Mouse (Mus musculus) midbrain, embryonic 16.5 days (tissue): ENCODE results near the gene Mapk8. TPM values are rescaled to one million over a fixed set of nuclear protein-coding genes. Genes with fewer than 3 reads are reported as not detected.

Experiments used
- ATAC-seq: fragments of 200-750 bp; cut with Nextera tagmentation; 2 replicates; pipeline ENCODE4 v1.8.0; 2017; ENCODE audit warnings: moderate TSS enrichment
- H3K27ac ChIP-seq: fragments of 300-500 bp; sonication (generic); 2 replicates; pipeline ENCODE4 v1.5.1; 2014; ENCODE audit warnings: mild to moderate bottlenecking, low read length, mixed read lengths
- H3K27me3 ChIP-seq: fragments of 300-500 bp; sonication (generic); 2 replicates; pipeline ENCODE4 v1.6.1; 2014; ENCODE audit warnings: low read depth, low read length, mixed read lengths; ENCODE audit not compliant: control insufficient read depth, insufficient read depth
- H3K36me3 ChIP-seq: fragments of 300-500 bp; sonication (generic); 2 replicates; pipeline ENCODE4 v1.6.1; 2014; ENCODE audit warnings: mild to moderate bottlenecking, low read length, moderate library complexity, mixed read lengths; ENCODE audit not compliant: control insufficient read depth, insufficient read depth
- H3K4me1 ChIP-seq: fragments of 300-500 bp; sonication (generic); 2 replicates; pipeline ENCODE4 v1.6.1; 2014; ENCODE audit warnings: mild to moderate bottlenecking, low read length, mixed read lengths; ENCODE audit not compliant: control insufficient read depth, insufficient read depth
- H3K4me2 ChIP-seq: fragments of 300-500 bp; sonication (generic); 2 replicates; pipeline ENCODE4 v1.6.1; 2014; ENCODE audit warnings: mild to moderate bottlenecking, low read length, mixed read lengths
- H3K4me3 ChIP-seq: fragments of 300-500 bp; sonication (generic); 2 replicates; pipeline ENCODE4 v1.5.1; 2014; ENCODE audit warnings: low read depth, mild to moderate bottlenecking, low read length, moderate library complexity, mixed read lengths
- H3K9ac ChIP-seq: fragments of 300-500 bp; sonication (generic); 2 replicates; pipeline ENCODE4 v1.6.1; 2014; ENCODE audit warnings: low read depth, low read length, mixed read lengths
- H3K9me3 ChIP-seq: fragments of 300-500 bp; sonication (generic); replicated peaks from 2 replicates; pipeline ENCODE4 v1.6.1; 2014; ENCODE audit warnings: mild to moderate bottlenecking, low read length, mixed read lengths; ENCODE audit not compliant: control insufficient read depth, poor library complexity, severe bottlenecking
- WGBS: fragments of 180-500 bp; shearing (Covaris S2); extraction: QIAGEN DNeasy Blood & Tissue Kit; methylation state at CpG from one replicate; pipeline ENCODE4 v1.1.7; 2014; 5-methylcytosine and 5-hydroxymethylcytosine counted together
- polyA plus RNA-seq: library from polyadenylated mRNA; unstranded; fragments of >200 nt; fragmentation: Nextera tagmentation; extraction: Ambion mirVana; gene quantifications from 2 replicates; pipeline ENCODE4 v1.2.1, GENCODE M21; 2015

Gene Mapk8
- polyA plus RNA-seq, 1 experiment from 2014 or later: 31.2 TPM

DNA sequence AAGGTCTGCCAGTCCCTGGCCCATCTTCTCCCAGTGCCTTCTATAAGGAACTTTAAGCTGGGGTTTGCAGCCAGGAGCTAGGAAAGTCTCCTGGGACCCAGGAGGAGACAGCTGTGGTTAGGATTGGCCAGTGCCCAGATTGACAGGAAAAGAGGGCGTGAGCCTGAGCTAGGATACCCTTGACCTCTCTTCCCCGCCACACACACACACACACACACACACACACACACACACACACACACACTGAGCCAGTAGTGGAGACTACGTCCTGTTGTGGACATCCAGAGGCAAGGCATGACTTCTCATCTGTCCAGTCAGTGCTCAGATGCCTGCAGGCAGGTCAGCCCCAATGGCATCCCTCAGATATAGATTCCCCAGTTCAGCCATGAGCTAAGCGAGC is 85.4 kb downstream of the Mapk8 start:
- no peak for ATAC-seq
- no peaks in the 10 kb centered on the region for H3K9me3 ChIP-seq
- H3K27ac ChIP-seq: no peak overlapping the region
- H3K27me3 ChIP-seq: no peaks in the 10 kb centered on the region
- H3K36me3 ChIP-seq: no peaks in the 10 kb centered on the region
- 62% methylated on average over 4 of the region's 4 CpGs for WGBS
- no peak overlapping the region for H3K4me3 ChIP-seq
- H3K4me1 ChIP-seq: peaks cover 2% of the 10 kb centered on the region; the same call in 1 of the 2 replicates
- no peak overlapping the region for H3K9ac ChIP-seq
- no peak overlapping the region for H3K4me2 ChIP-seq

DNA sequence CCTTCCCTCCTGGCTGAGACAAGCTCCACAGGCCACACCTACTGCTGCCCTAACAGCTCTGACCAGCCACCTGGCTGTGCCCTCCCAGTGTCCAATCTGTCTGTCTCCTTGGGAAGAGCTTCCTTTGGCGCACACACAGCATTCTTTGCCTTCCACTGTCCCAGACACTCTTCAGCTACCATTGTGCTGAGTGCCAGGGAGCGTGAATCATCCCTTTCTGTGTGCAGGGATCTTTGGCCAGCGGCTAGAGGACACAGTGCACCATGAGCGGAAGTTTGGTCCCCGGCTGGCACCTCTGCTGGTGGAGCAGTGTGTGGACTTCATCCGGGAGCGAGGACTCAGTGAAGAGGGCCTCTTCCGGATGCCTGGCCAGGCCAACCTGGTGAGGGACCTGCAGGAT is 88.1 kb downstream of the Mapk8 start:
- no peaks in the 10 kb centered on the region for H3K9me3 ChIP-seq
- no peak overlapping the region for H3K4me2 ChIP-seq
- H3K9ac ChIP-seq: no peak overlapping the region
- no peak overlapping the region for H3K27ac ChIP-seq
- no peaks in the 10 kb centered on the region for H3K27me3 ChIP-seq
- WGBS: 90% methylated on average over 8 of the region's 8 CpGs
- H3K4me1 ChIP-seq: peaks cover 2% of the 10 kb centered on the region; the same call in 1 of the 2 replicates
- H3K36me3 ChIP-seq: no peaks in the 10 kb centered on the region
- no peak overlapping the region for H3K4me3 ChIP-seq
- ATAC-seq: no peak

GRCm38 (mm10) chr14:33357600-33358368 is 89.2 kb downstream of the Mapk8 start:
- H3K9ac ChIP-seq: no peak overlapping the region
- WGBS: 68% methylated on average over 12 of the region's 12 CpGs
- H3K4me1 ChIP-seq: peaks cover 2% of the 10 kb centered on the region; the same call in 1 of the 2 replicates

DNA sequence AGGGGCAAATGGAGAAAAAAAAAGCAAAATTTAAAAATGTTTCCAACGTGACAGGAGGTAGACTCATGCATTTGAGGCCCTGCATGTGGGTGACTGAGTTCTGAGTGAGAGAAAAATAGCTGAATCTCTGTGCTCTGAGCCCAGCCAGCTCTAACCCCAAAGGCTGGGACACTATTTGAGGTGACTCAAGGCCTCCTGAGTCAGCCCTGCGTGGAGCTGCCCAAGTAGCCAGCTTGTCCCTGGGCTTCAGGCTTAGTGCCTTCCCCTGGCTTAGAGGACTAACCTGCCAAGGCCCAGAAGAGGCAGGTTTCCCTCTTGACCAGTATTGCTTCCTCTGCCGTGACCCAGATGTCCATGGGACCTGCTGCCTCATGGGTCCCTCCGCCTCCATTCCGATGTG is 91.7 kb downstream of the Mapk8 start:
- Histone ChIP-seq H3K27me3 (peaks cover 20% of the 10 kb centered on the region), H3K4me3 (no peak overlapping the region), H3K9me3 (no peaks in the 10 kb centered on the region), H3K36me3 (no peaks in the 10 kb centered on the region), H3K4me2 (no peak overlapping the region), H3K9ac (no peak overlapping the region), H3K4me1 (no peaks in the 10 kb centered on the region), H3K27ac (no peak overlapping the region)
- no peak for ATAC-seq
- WGBS: 93% methylated on average over 5 of the region's 5 CpGs

More at GRCm38 (mm10) chr14:33357600-33358368, 89.2 kb downstream of the Mapk8 start:
- Histone ChIP-seq H3K36me3 (no peaks in the 10 kb centered on the region), H3K27me3 (peaks cover under 1% of the 10 kb centered on the region; the same call in 1 of the 2 replicates), H3K27ac (no peak overlapping the region), H3K4me2 (no peak overlapping the region), H3K9me3 (no peaks in the 10 kb centered on the region), H3K4me3 (no peak overlapping the region)
- ATAC-seq: no peak

DNA sequence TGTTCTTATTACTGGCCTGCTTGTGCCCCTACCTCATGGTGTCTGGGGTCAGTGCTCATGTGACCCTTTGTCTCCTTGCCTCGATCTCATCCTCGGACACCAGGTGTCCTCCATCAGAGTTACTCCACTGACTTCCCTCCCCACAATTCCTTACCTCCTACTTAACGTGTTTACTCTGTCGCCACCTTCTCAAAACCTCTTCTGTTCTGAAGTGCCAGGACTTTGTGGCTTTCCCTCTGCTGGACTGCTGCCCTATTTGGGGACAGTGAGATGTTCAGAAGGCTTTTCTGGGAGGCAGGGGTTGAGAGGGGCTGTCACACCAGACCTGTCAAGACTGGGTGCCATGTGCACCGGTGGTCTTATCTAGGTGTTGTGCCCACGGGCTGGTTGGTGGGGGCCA is 94.1 kb downstream of the Mapk8 start:
- Histone ChIP-seq H3K9me3 (no peaks in the 10 kb centered on the region), H3K9ac (no peak overlapping the region), H3K4me3 (no peak overlapping the region), H3K27me3 (peaks cover 29% of the 10 kb centered on the region), H3K27ac (no peak overlapping the region), H3K36me3 (no peaks in the 10 kb centered on the region), H3K4me2 (no peak overlapping the region), H3K4me1 (no peaks in the 10 kb centered on the region)
- ATAC-seq: no peak
- 85% methylated on average over 6 of the region's 6 CpGs for WGBS

- no peak overlapping the region for H3K9ac ChIP-seq
- no peak overlapping the region for H3K4me2 ChIP-seq
- H3K9me3 ChIP-seq: no peaks in the 10 kb centered on the region
- H3K27me3 ChIP-seq: peaks cover 29% of the 10 kb centered on the region
- H3K27ac ChIP-seq: no peak overlapping the region
- no peaks in the 10 kb centered on the region for H3K36me3 ChIP-seq
- no peaks in the 10 kb centered on the region for H3K4me1 ChIP-seq
- H3K4me3 ChIP-seq: no peak overlapping the region
- no peak for ATAC-seq
- WGBS: 78% methylated on average over 6 of the region's 6 CpGs
These were observed 94.8 kb downstream of the Mapk8 start for GRCm38 (mm10) chr14:33351984-33352722.

DNA sequence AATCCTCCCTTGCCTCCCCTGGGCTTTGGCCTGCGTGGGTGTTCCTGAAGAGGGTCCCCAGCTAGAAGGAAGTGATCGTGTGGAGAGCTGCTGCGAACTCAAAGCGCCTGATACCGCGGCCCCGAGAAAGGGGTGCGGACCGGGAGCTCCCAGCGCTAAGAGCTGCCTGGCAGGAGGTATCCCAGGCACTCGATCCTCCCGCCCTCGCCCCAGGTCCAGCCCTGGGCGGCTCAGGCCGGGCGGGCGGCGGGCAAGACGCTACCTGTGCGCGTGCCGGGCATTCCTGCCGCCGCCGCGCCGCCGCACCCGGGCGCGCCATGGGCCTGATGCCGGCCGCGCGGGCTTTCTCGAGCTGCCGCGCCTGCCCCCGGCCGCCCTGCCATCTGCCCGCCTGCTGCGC is 95.9 kb downstream of the Mapk8 start:
- no peak overlapping the region for H3K27ac ChIP-seq
- no peaks in the 10 kb centered on the region for H3K9me3 ChIP-seq
- H3K27me3 ChIP-seq: peaks cover 29% of the 10 kb centered on the region
- peak overlapping the region; percentile 95 for H3K4me2 ChIP-seq
- WGBS: 1% methylated on average over 39 of the region's 42 CpGs
- H3K9ac ChIP-seq: peak overlapping the region; percentile 77
- H3K4me3 ChIP-seq: peak overlapping the region; percentile 57
- no peaks in the 10 kb centered on the region for H3K4me1 ChIP-seq
- H3K36me3 ChIP-seq: no peaks in the 10 kb centered on the region
- ATAC-seq: no peak; the same call in 1 of the 2 replicates

GRCm38 (mm10) chr14:33348146-33348545 is 98.8 kb downstream of the Mapk8 start:
- ATAC-seq: no peak
- no peak overlapping the region for H3K9ac ChIP-seq
- no peaks in the 10 kb centered on the region for H3K9me3 ChIP-seq
- H3K4me1 ChIP-seq: no peaks in the 10 kb centered on the region
- H3K36me3 ChIP-seq: no peaks in the 10 kb centered on the region
- no peak overlapping the region for H3K4me2 ChIP-seq
- H3K27me3 ChIP-seq: peaks cover 29% of the 10 kb centered on the region
- H3K27ac ChIP-seq: no peak overlapping the region
- H3K4me3 ChIP-seq: no peak overlapping the region
- WGBS: 100% methylated on average over 1 of the region's 1 CpGs

DNA sequence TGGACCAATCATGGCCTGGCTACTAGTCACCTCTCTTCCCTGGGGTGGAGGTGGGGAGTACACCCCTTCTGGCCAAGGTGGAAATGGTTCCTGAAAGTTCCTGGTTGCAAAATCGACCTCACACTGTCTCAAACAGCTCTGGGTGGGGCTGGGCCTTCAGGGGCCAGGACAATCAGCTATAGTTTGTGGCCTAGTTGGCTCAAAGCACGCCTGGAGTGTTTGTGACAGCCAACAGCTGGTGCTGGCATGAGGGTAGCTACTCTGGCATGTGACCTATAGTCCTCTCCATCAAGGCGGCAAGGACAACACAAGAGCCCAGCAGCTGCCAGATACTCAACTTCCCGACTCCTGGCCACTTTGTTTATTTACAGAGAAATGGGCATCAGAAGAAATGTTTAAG is 99.2 kb downstream of the Mapk8 start:
- Histone ChIP-seq H3K9ac (no peak overlapping the region), H3K27ac (no peak overlapping the region), H3K4me2 (no peak overlapping the region), H3K9me3 (no peaks in the 10 kb centered on the region), H3K4me1 (no peaks in the 10 kb centered on the region), H3K27me3 (peaks cover 28% of the 10 kb centered on the region), H3K36me3 (no peaks in the 10 kb centered on the region), H3K4me3 (no peak overlapping the region)
- no peak for ATAC-seq
- WGBS: 69% methylated on average over 4 of the region's 4 CpGs
